Mouse (Mus musculus): ENCODE measurements at regions not wholly inside any gene's neighbourhood (a gene's known extent, or its start where the extent isn't known, plus 50 kb on each side); places are given as distances from the start of the nearest gene placed in this dataset.

GRCm38 (mm10) chr15:62112151-62112550, 1189.3 kb upstream of the A1bg start:
- H3K27ac ChIP-seq (ENCODE audit: low read length): no peak overlapping the region
- H3K4me3 ChIP-seq (ENCODE audit: low read depth, low read length): no peak overlapping the region
- no peak for ATAC-seq (ENCODE audit: low read depth)
- H3K4me1 ChIP-seq (ENCODE audit: control insufficient read depth, low read depth, low read length): peaks cover 11% of the 10 kb centered on the region; the same call in 1 of the 2 replicates
- H3K4me2 ChIP-seq (ENCODE audit: low read depth, low read length): no peak overlapping the region
- no peaks in the 10 kb centered on the region for H3K9me3 ChIP-seq (replicated peaks; ENCODE audit: control insufficient read depth, low read length)
- no peaks in the 10 kb centered on the region for H3K36me3 ChIP-seq (ENCODE audit: control insufficient read depth, insufficient read depth)
- WGBS (ENCODE audit: insufficient replicate concordance): 60% methylated on average over 2 of the region's 2 CpGs
- H3K9ac ChIP-seq (ENCODE audit: low read depth, low read length): no peak overlapping the region
- no peaks in the 10 kb centered on the region for H3K27me3 ChIP-seq (ENCODE audit: control insufficient read depth, insufficient read depth, low read depth, low read length)

GRCm38 (mm10) chr15:62107976-62108375, 1185.2 kb upstream of the A1bg start:
- WGBS (ENCODE audit: insufficient replicate concordance): 79% methylated on average over 3 of the region's 3 CpGs
- no peaks in the 10 kb centered on the region for H3K27me3 ChIP-seq (ENCODE audit: control insufficient read depth, insufficient read depth, low read depth, low read length)
- no peak overlapping the region for H3K4me3 ChIP-seq (ENCODE audit: low read depth, low read length)
- no peak for ATAC-seq (ENCODE audit: low read depth)
- H3K9me3 ChIP-seq (replicated peaks; ENCODE audit: control insufficient read depth, low read length): no peaks in the 10 kb centered on the region
- no peak overlapping the region for H3K9ac ChIP-seq (ENCODE audit: low read depth, low read length)
- H3K4me2 ChIP-seq (ENCODE audit: low read depth, low read length): no peak overlapping the region
- no peak overlapping the region for H3K27ac ChIP-seq (ENCODE audit: low read length)
- H3K36me3 ChIP-seq (ENCODE audit: control insufficient read depth, insufficient read depth): no peaks in the 10 kb centered on the region
- H3K4me1 ChIP-seq (ENCODE audit: control insufficient read depth, low read depth, low read length): peaks cover 22% of the 10 kb centered on the region

- Histone ChIP-seq H3K4me1 (ENCODE audit: control insufficient read depth, low read depth, low read length) (peaks cover 22% of the 10 kb centered on the region), H3K4me3 (ENCODE audit: low read depth, low read length) (no peak overlapping the region), H3K27ac (ENCODE audit: low read length) (no peak overlapping the region), H3K9ac (ENCODE audit: low read depth, low read length) (no peak overlapping the region), H3K27me3 (ENCODE audit: control insufficient read depth, insufficient read depth, low read depth, low read length) (no peaks in the 10 kb centered on the region), H3K9me3 (replicated peaks; ENCODE audit: control insufficient read depth, low read length) (no peaks in the 10 kb centered on the region), H3K36me3 (ENCODE audit: control insufficient read depth, insufficient read depth) (no peaks in the 10 kb centered on the region), H3K4me2 (ENCODE audit: low read depth, low read length) (no peak overlapping the region)
- 42% methylated on average over 5 of the region's 5 CpGs for WGBS (ENCODE audit: insufficient replicate concordance)
- peak; percentile 74 for ATAC-seq (ENCODE audit: low read depth)
Observed at GRCm38 (mm10) chr15:62106518-62106975, 1183.7 kb upstream of the A1bg start.

- Histone ChIP-seq H3K27me3 (ENCODE audit: control insufficient read depth, insufficient read depth, low read depth, low read length) (no peaks in the 10 kb centered on the region), H3K27ac (ENCODE audit: low read length) (no peak overlapping the region), H3K4me2 (ENCODE audit: low read depth, low read length) (no peak overlapping the region; the same call in 1 of the 2 replicates), H3K9ac (ENCODE audit: low read depth, low read length) (no peak overlapping the region), H3K4me1 (ENCODE audit: control insufficient read depth, low read depth, low read length) (peaks cover 22% of the 10 kb centered on the region), H3K36me3 (ENCODE audit: control insufficient read depth, insufficient read depth) (no peaks in the 10 kb centered on the region), H3K9me3 (replicated peaks; ENCODE audit: control insufficient read depth, low read length) (no peaks in the 10 kb centered on the region), H3K4me3 (ENCODE audit: low read depth, low read length) (no peak overlapping the region)
- ATAC-seq (ENCODE audit: low read depth): peak; percentile 54
- 27% methylated on average over 9 of the region's 9 CpGs for WGBS (ENCODE audit: insufficient replicate concordance)
Observed at GRCm38 (mm10) chr15:62105483-62105882, 1182.7 kb upstream of the A1bg start.

- no peak for ATAC-seq (ENCODE audit: low read depth)
- no peak overlapping the region for H3K27ac ChIP-seq (ENCODE audit: low read length)
Observed at GRCm38 (mm10) chr15:62104653-62105052, 1181.8 kb upstream of the A1bg start.

GRCm38 (mm10) chr15:62099683-62100082, 1176.9 kb upstream of the A1bg start:
- H3K27ac ChIP-seq (ENCODE audit: low read length): no peak overlapping the region
- no peaks in the 10 kb centered on the region for H3K27me3 ChIP-seq (ENCODE audit: control insufficient read depth, insufficient read depth, low read depth, low read length)
- H3K9ac ChIP-seq (ENCODE audit: low read depth, low read length): no peak overlapping the region
- peaks cover 22% of the 10 kb centered on the region for H3K4me1 ChIP-seq (ENCODE audit: control insufficient read depth, low read depth, low read length)
- ATAC-seq (ENCODE audit: low read depth): peak; percentile 57
- 49% methylated on average over 6 of the region's 6 CpGs for WGBS (ENCODE audit: insufficient replicate concordance)
- no peak overlapping the region for H3K4me3 ChIP-seq (ENCODE audit: low read depth, low read length)
- H3K9me3 ChIP-seq (replicated peaks; ENCODE audit: control insufficient read depth, low read length): no peaks in the 10 kb centered on the region
- peak overlapping the region; percentile 37; the same call in 1 of the 2 replicates for H3K4me2 ChIP-seq (ENCODE audit: low read depth, low read length)
- no peaks in the 10 kb centered on the region for H3K36me3 ChIP-seq (ENCODE audit: control insufficient read depth, insufficient read depth)

More at GRCm38 (mm10) chr15:62104653-62105052, 1181.8 kb upstream of the A1bg start:
- WGBS (ENCODE audit: insufficient replicate concordance): 33% methylated on average over 7 of the region's 7 CpGs
- Histone ChIP-seq H3K4me3 (ENCODE audit: low read depth, low read length) (no peak overlapping the region), H3K36me3 (ENCODE audit: control insufficient read depth, insufficient read depth) (no peaks in the 10 kb centered on the region), H3K9ac (ENCODE audit: low read depth, low read length) (no peak overlapping the region), H3K4me1 (ENCODE audit: control insufficient read depth, low read depth, low read length) (peaks cover 25% of the 10 kb centered on the region), H3K27me3 (ENCODE audit: control insufficient read depth, insufficient read depth, low read depth, low read length) (no peaks in the 10 kb centered on the region), H3K9me3 (replicated peaks; ENCODE audit: control insufficient read depth, low read length) (no peaks in the 10 kb centered on the region), H3K4me2 (ENCODE audit: low read depth, low read length) (no peak overlapping the region)

- H3K27me3 ChIP-seq (ENCODE audit: control insufficient read depth, insufficient read depth, low read depth, low read length): no peaks in the 10 kb centered on the region
- peak; percentile 83 for ATAC-seq (ENCODE audit: low read depth)
- H3K4me3 ChIP-seq (ENCODE audit: low read depth, low read length): peak overlapping the region; percentile 0; the same call in 1 of the 2 replicates
- H3K9ac ChIP-seq (ENCODE audit: low read depth, low read length): no peak overlapping the region; the same call in 1 of the 2 replicates
- 29% methylated on average over 16 of the region's 16 CpGs for WGBS (ENCODE audit: insufficient replicate concordance)
- peaks cover 16% of the 10 kb centered on the region for H3K4me1 ChIP-seq (ENCODE audit: control insufficient read depth, low read depth, low read length)
- H3K36me3 ChIP-seq (ENCODE audit: control insufficient read depth, insufficient read depth): no peaks in the 10 kb centered on the region
- H3K27ac ChIP-seq (ENCODE audit: low read length): 0 out of 2 replicates have a peak overlapping the region, but pooled peaks have one; percentile 1
- peak overlapping the region; percentile 37 for H3K4me2 ChIP-seq (ENCODE audit: low read depth, low read length)
- H3K9me3 ChIP-seq (replicated peaks; ENCODE audit: control insufficient read depth, low read length): no peaks in the 10 kb centered on the region
Observed at GRCm38 (mm10) chr15:62098791-62099660, 1176.2 kb upstream of the A1bg start.

GRCm38 (mm10) chr15:62096778-62097177, 1174.0 kb upstream of the A1bg start:
- Histone ChIP-seq H3K27me3 (ENCODE audit: control insufficient read depth, insufficient read depth, low read depth, low read length) (no peaks in the 10 kb centered on the region), H3K9ac (ENCODE audit: low read depth, low read length) (no peak overlapping the region), H3K4me1 (ENCODE audit: control insufficient read depth, low read depth, low read length) (peaks cover 25% of the 10 kb centered on the region), H3K4me2 (ENCODE audit: low read depth, low read length) (no peak overlapping the region), H3K4me3 (ENCODE audit: low read depth, low read length) (no peak overlapping the region), H3K27ac (ENCODE audit: low read length) (no peak overlapping the region), H3K9me3 (replicated peaks; ENCODE audit: control insufficient read depth, low read length) (no peaks in the 10 kb centered on the region), H3K36me3 (ENCODE audit: control insufficient read depth, insufficient read depth) (no peaks in the 10 kb centered on the region)
- 72% methylated on average over 7 of the region's 7 CpGs for WGBS (ENCODE audit: insufficient replicate concordance)
- no peak for ATAC-seq (ENCODE audit: low read depth)

GRCm38 (mm10) chr15:62095198-62095597, 1172.4 kb upstream of the A1bg start:
- peaks cover 30% of the 10 kb centered on the region for H3K4me1 ChIP-seq (ENCODE audit: control insufficient read depth, low read depth, low read length)
- WGBS (ENCODE audit: insufficient replicate concordance): 66% methylated on average over 3 of the region's 3 CpGs
- no peak for ATAC-seq (ENCODE audit: low read depth)

More at GRCm38 (mm10) chr15:62095198-62095597, 1172.4 kb upstream of the A1bg start:
- Histone ChIP-seq H3K27me3 (ENCODE audit: control insufficient read depth, insufficient read depth, low read depth, low read length) (no peaks in the 10 kb centered on the region), H3K9me3 (replicated peaks; ENCODE audit: control insufficient read depth, low read length) (no peaks in the 10 kb centered on the region), H3K36me3 (ENCODE audit: control insufficient read depth, insufficient read depth) (no peaks in the 10 kb centered on the region), H3K9ac (ENCODE audit: low read depth, low read length) (no peak overlapping the region), H3K4me3 (ENCODE audit: low read depth, low read length) (no peak overlapping the region), H3K27ac (ENCODE audit: low read length) (no peak overlapping the region), H3K4me2 (ENCODE audit: low read depth, low read length) (no peak overlapping the region)
